Mouse (Mus musculus): ENCODE measurements at regions not wholly inside any gene's neighbourhood (a gene's known extent, or its start where the extent isn't known, plus 50 kb on each side); places are given as distances from the start of the nearest gene placed in this dataset.

GRCm38 (mm10) chr2:179332872-179333489 is 109.2 kb upstream of the Cdh4 start:
- no peak for DNase-seq (ENCODE audit: low read depth, low spot score)

- no peak for DNase-seq (ENCODE audit: low read depth, low spot score)
These were observed 108.6 kb upstream of the Cdh4 start for GRCm38 (mm10) chr2:179333587-179333986.

GRCm38 (mm10) chr2:179336235-179336634 is 106.0 kb upstream of the Cdh4 start:
- no peak for DNase-seq (ENCODE audit: low read depth, low spot score)

GRCm38 (mm10) chr2:179352676-179353075 is 89.6 kb upstream of the Cdh4 start:
- DNase-seq (ENCODE audit: low read depth, low spot score) = no peak

GRCm38 (mm10) chr2:179354866-179355265 is 87.4 kb upstream of the Cdh4 start:
- peak; percentile 44 for DNase-seq (ENCODE audit: low read depth, low spot score)

- no peak for DNase-seq (ENCODE audit: low read depth, low spot score)
These were observed 71.2 kb upstream of the Cdh4 start for GRCm38 (mm10) chr2:179370882-179371546.

GRCm38 (mm10) chr2:179371553-179371952 is 70.7 kb upstream of the Cdh4 start:
- DNase-seq (ENCODE audit: low read depth, low spot score) = no peak

GRCm38 (mm10) chr2:179379691-179380443 is 62.4 kb upstream of the Cdh4 start:
- DNase-seq (ENCODE audit: low read depth, low spot score) = no peak

GRCm38 (mm10) chr2:179380444-179380705 is 61.9 kb upstream of the Cdh4 start:
- DNase-seq (ENCODE audit: low read depth, low spot score) = no peak

GRCm38 (mm10) chr2:179381916-179382315 is 60.3 kb upstream of the Cdh4 start:
- peak; percentile 53 for DNase-seq (ENCODE audit: low read depth, low spot score)

GRCm38 (mm10) chr2:179382594-179382993 is 59.6 kb upstream of the Cdh4 start:
- no peak for DNase-seq (ENCODE audit: low read depth, low spot score)

- no peak for DNase-seq (ENCODE audit: low read depth, low spot score)
These were observed 55.4 kb upstream of the Cdh4 start for GRCm38 (mm10) chr2:179386871-179387270.

GRCm38 (mm10) chr2:179390486-179390885 is 51.7 kb upstream of the Cdh4 start:
- no peak for DNase-seq (ENCODE audit: low read depth, low spot score)

GRCm38 (mm10) chr2:179390924-179391461 is 51.2 kb upstream of the Cdh4 start:
- DNase-seq (ENCODE audit: low read depth, low spot score) = no peak

Measured in R1 (cell line).